Mouse (Mus musculus) E14TG2a.4 (cell line): Measurements from ENCODE around the gene Tmem132d.

ENCODE experiments used
- H3K27me3 ChIP-seq: 2 replicates; pipeline ENCODE4 v1.6.1; 2014; ENCODE audit warnings: low read length, control low read depth; ENCODE audit not compliant: insufficient read depth
- H3K36me3 ChIP-seq: 2 replicates; pipeline ENCODE4 v1.6.1; 2014; ENCODE audit warnings: low read length, control low read depth; ENCODE audit not compliant: insufficient read depth
- H3K4me1 ChIP-seq: replicated peaks from 2 replicates; pipeline ENCODE4 v1.6.1; 2014; ENCODE audit warnings: low read depth, low read length, control low read depth
- H3K4me3 ChIP-seq: replicated peaks from 2 replicates; pipeline ENCODE4 v1.5.1; 2014; ENCODE audit warnings: mild to moderate bottlenecking, low read length
- H3K9me3 ChIP-seq: 2 replicates; pipeline ENCODE4 v1.6.1; 2014; ENCODE audit warnings: low read length, control low read depth
- CTCF ChIP-seq: conservative IDR thresholded peaks from 2 replicates; pipeline ENCODE4 v1.5.1; 2014; ENCODE audit warnings: low read length
- NANOG ChIP-seq: IDR thresholded peaks from 2 replicates; pipeline ENCODE4 v1.6.1; 2014; ENCODE audit warnings: borderline replicate concordance, low read length, mixed read lengths
- POU5F1 ChIP-seq: IDR thresholded peaks from 2 replicates; pipeline ENCODE4 v1.6.1; 2014; ENCODE audit warnings: low read length, borderline replicate concordance

Gene Tmem132d

DNA sequence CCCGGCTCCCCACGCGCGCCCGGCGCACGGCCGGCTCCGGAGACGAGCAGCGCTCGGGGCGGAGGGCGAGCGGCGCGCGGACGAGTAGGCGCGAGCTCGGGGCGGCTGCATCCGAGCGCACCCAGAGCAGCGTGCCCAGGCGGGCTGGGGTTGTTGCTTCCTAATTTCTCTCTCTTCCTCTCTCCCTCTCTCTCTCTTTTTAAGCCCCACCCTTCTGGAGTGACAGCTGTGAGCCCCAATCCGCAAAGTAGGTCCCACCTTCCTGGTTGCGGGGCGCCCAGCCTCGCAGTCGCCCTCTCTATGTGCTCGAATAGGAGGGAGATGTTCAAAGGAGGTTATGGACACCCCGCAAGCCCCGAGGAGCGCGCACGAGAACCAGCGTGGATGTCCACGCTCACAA lies at the start of gene Tmem132d:
Gene Tmem132d, minus strand, starts transcription at position 162 of the 400 bp plus-strand sequence.
- Histone ChIP-seq H3K36me3 (no peaks in the 10 kb centered on the region), H3K27me3 (peaks cover 57% of the 10 kb centered on the region), H3K4me1 (peaks cover 22% of the 10 kb centered on the region), H3K9me3 (no peaks in the 10 kb centered on the region), H3K4me3 (peak within 1 kb of the TSS; percentile 77)
- TF ChIP-seq NANOG = no peak
- TF ChIP-seq CTCF = no peak
- TF ChIP-seq POU5F1 = no peak

DNA sequence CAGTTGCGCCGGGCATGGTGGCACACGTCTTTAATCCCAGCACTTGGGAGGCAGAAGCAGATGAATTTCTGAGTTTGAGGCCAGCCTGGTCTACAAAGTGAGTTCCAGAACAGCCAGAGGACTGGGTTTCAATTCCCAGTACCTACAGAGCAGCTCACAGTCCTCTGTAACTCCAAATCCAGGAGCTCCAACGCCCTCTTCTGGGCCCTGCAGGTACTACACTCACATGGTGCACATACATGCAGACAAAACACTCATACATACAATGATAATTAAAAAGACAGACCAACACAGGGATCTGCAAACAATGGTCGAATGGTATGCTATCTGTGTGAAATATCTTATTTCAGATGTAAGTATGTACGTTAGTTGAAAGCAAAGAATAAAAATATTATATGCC lies 47.9 kb upstream of the Tmem132d start:
- H3K9me3 ChIP-seq = peaks cover 14% of the 10 kb centered on the region
- TF ChIP-seq POU5F1 (no peak), NANOG (no peak), CTCF (peak; percentile 66)
- no peaks in the 10 kb centered on the region for H3K36me3 ChIP-seq
- H3K27me3 ChIP-seq = peaks cover 6% of the 10 kb centered on the region; the same call in 1 of the 2 replicates
- no peak overlapping the region for H3K4me3 ChIP-seq
- H3K4me1 ChIP-seq = peaks cover 48% of the 10 kb centered on the region

DNA sequence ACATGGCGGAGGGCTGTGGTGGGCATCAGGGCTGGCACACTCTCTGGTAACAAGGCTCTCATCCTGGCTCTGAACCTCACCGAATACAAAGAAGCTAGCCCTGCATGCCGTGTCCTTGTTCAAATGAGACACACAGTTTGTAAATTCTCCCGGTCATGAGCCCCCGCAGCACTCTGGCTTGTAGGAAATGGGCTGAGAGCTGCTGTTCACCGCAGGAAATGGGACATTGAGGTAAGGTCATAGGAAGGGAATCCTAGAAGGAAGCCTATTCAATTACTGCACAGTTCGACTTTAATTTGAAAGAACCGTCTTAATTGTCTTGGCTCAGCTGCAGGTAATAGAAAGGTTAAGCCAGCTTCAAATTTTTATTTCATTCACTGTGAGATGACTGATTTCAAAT lies 42.5 kb upstream of the Tmem132d start:
- H3K4me1 ChIP-seq = peaks cover 32% of the 10 kb centered on the region
- no peaks in the 10 kb centered on the region for H3K36me3 ChIP-seq
- peaks cover 14% of the 10 kb centered on the region for H3K9me3 ChIP-seq
- H3K4me3 ChIP-seq = no peak overlapping the region
- TF ChIP-seq NANOG (peak; percentile 92), POU5F1 (no peak)
- peaks cover 11% of the 10 kb centered on the region; the same call in 1 of the 2 replicates for H3K27me3 ChIP-seq

DNA sequence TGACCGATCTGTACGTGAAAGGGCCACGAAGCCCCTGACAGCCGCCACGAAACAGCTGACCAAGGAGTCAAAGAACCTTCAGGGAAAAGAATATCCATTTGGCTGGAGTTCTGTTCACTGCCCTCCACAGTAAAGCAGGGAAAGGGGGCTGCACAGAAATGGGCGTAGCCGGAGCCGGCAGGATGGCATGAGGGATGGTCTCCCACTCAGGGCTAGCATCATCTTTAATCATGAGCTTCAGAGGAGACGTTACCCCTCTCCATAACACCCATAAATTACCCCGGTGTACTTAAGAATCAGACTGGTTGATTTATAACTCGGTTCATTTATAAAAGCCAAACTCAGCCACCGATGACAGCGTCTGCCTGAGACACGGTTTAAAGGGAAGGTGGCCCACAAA lies 36.9 kb upstream of the Tmem132d start:
- Histone ChIP-seq H3K4me1 (peaks cover 32% of the 10 kb centered on the region), H3K4me3 (no peak overlapping the region), H3K27me3 (peaks cover 45% of the 10 kb centered on the region), H3K36me3 (no peaks in the 10 kb centered on the region), H3K9me3 (no peaks in the 10 kb centered on the region)
- TF ChIP-seq NANOG (no peak), CTCF (no peak), POU5F1 (no peak)

DNA sequence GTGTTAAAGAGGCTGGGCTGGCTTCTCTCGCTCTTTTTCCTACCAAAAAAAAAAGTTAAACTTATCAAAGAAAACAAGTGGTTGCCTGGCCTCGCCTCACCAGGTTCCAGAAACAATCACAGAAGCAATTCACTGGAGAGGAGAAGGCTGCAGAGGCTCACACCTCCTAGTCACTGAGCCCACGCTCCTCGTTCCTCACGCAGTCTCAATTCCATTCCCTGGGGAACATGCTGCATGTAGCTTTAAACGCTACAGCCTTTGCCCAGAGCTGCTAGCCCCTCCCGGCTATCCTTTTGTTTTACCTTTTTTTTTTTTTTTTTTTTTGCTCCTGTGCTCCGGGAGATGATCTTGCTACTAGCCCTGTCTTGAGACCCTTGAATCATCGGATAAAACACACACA lies 31.6 kb upstream of the Tmem132d start:
- Histone ChIP-seq H3K27me3 (peaks cover 49% of the 10 kb centered on the region), H3K9me3 (no peaks in the 10 kb centered on the region), H3K36me3 (no peaks in the 10 kb centered on the region), H3K4me3 (no peak overlapping the region), H3K4me1 (peaks cover 32% of the 10 kb centered on the region)
- TF ChIP-seq NANOG (no peak), CTCF (no peak), POU5F1 (no peak)

DNA sequence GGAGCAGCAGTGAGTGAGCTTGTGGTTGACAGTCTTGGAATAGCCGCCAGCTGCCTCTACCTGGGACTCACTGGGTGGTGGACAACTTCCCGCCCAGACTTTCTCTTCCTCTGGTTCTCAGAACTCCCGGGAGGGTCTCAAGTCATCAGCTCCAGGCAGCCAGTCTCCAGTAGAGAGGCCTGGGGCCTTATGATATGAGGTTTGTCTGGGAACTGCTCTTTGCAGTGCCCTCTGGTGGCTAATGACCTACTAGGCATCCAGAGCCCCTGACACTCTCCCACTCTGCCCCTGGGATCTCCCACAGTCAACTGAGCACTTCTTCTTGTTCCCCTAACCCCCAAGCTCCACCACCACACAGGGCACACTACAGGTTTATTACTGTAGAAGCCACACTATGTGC lies 27.7 kb upstream of the Tmem132d start:
- Histone ChIP-seq H3K36me3 (no peaks in the 10 kb centered on the region), H3K4me1 (peaks cover 41% of the 10 kb centered on the region), H3K9me3 (peaks cover 9% of the 10 kb centered on the region; the same call in 1 of the 2 replicates), H3K4me3 (no peak overlapping the region), H3K27me3 (peaks cover 28% of the 10 kb centered on the region)
- TF ChIP-seq POU5F1 (no peak), CTCF (peak; percentile 71)

DNA sequence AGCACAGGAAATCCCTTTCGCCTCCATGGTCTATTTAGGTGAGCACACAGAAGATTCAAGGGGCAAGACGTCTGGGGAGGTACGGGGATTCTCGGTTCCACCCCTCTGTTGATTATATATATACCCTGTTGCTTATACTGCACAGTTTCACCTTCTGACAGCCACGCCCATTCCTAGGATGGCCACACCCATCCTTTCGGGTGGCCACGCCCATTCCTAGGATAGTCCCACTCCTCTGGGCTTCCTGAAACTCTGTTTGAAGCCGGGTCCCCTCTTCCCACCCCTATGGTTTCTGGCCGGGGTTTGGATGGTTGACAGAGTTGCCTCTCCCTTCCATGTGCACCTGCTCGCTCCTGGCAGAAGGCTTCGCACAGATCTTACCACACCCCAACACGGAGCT lies 22.9 kb upstream of the Tmem132d start:
- H3K36me3 ChIP-seq = no peaks in the 10 kb centered on the region
- H3K4me1 ChIP-seq = peaks cover 39% of the 10 kb centered on the region
- peaks cover 8% of the 10 kb centered on the region; the same call in 1 of the 2 replicates for H3K27me3 ChIP-seq
- TF ChIP-seq POU5F1 (no peak), NANOG (no peak)
- H3K9me3 ChIP-seq = peaks cover 9% of the 10 kb centered on the region; the same call in 1 of the 2 replicates
- peak overlapping the region; percentile 35; the same call in 1 of the 2 replicates for H3K4me3 ChIP-seq

DNA sequence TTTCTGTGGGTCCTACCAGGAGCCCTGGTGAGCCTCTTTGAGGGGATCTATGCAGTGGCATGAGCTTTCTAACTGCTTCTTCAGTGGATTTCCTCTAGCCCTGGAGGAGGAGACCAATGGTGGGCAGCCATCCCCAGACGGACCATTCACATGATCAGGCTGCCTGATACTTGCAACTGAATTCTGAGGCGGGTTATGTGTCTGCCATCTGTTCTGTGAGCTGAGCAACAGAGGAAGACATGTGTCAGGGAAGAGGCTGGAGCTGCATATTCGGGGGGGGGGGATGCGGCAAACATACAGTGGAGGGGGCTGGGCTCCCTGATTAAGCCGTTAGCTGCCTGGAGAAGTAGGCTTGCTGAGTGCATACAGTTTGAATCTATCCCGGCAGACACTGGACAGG lies 19.3 kb upstream of the Tmem132d start:
- Histone ChIP-seq H3K9me3 (no peaks in the 10 kb centered on the region), H3K4me3 (no peak overlapping the region)
- TF ChIP-seq CTCF = no peak
- no peak for TF ChIP-seq NANOG
- TF ChIP-seq POU5F1 = no peak

DNA sequence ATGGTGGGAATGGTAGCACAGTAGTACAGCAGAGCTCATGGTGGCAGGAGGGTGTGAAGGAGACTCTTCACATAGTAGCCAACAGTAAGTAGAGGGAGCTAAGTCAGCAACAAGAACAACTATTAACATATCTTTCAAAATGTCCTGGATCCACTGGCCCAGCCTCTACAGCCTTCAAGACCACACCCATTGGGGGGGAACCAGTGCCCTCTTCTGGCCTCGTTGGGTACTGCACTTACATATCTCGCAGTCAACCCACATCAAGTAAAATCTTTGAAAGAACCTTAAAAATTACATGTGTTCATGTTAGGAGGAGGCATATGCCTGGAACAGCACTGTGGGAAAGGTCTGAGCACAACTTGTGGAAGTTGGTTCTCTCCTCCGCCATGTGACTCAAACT lies 17.9 kb upstream of the Tmem132d start:
- peaks cover 3% of the 10 kb centered on the region; the same call in 1 of the 2 replicates for H3K27me3 ChIP-seq
- H3K9me3 ChIP-seq = no peaks in the 10 kb centered on the region
- no peak overlapping the region for H3K4me3 ChIP-seq
- peaks cover 31% of the 10 kb centered on the region for H3K4me1 ChIP-seq
- TF ChIP-seq NANOG = no peak
- TF ChIP-seq CTCF = peak; percentile 81
- H3K36me3 ChIP-seq = no peaks in the 10 kb centered on the region

More for the DNA sequence above, 19.3 kb upstream of the Tmem132d start:
- Histone ChIP-seq H3K36me3 (no peaks in the 10 kb centered on the region), H3K27me3 (peaks cover 5% of the 10 kb centered on the region; the same call in 1 of the 2 replicates), H3K4me1 (peaks cover 36% of the 10 kb centered on the region)
